Mouse (Mus musculus) cerebellum, adult 8-10 months (tissue): ENCODE measurements around the gene Dhrs13.
"Not testable (repeated sequence)": the region's sequence is repeated elsewhere in the genome, so short reads cannot be mapped to it uniquely, and the experiment has no call there.

Source experiments
- DNase-seq: peaks from one replicate; pipeline ENCODE4 v3.0.0; 2022

Dhrs13 gene

DNA sequence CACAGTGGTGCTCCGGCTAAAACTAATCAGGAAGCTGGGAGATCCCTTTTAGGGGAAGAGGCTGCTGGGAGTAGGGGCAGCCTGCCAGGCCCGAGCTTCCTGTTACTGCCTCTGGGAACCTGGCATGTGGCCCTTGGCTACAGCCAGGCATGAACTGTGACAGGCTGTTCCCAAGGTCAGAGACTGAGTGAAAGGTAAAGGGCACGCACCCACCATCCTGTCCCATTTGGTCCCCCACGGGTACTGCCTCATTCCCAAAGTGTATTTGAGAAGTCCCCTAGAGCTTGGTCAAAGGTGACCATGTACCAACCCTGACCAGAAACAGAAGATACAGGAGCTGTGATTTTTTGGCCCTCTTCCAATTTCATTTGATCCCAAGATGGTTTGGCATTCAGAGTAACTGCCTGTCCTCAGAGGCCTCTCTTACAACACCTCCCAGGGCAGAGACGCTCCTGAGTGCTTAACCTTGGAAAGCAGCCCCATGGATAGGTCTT, 12.7 kb downstream of the Dhrs13 start:
- peak; percentile 84 for DNase-seq

DNA sequence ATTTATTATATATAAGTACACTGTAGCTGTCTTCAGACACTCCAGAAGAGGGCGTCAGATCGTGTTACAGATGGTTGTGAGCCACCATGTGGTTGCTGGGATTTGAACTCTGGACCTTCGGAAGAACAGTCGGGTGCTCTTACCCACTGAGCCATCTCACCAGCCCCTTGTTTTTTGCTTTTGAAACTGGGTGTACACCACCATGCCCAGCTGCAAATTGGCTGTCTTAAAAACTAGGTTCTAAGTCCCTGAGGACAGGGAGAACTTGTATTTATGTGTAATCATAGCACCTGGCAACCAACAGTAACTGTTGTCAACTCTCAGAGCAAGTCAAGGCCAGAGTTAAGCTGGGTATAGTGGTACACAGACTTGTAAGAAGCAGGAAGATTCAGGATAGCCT, 16.6 kb downstream of the Dhrs13 start:
- DNase-seq, result not testable (repeated sequence)

DNA sequence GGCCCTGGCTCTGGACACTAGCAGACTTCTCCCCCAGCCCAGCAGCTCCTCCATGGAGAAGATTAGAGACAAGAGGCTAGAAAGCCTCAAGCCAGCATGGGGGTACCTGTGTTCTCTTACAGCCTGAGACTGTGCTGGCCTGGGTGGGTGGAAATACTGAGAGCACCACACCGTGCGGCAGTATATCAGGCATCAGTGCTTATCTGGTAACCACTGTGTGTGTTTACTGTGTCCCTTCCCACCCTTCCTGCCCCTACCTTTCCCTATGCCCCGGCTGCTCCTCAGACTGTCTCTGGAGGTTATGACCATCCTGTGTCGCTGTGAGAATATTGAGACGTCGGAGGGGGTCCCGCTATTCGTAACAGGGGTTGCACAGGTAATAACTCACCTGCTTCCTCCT, 21.0 kb downstream of the Dhrs13 start:
- no peak for DNase-seq

DNA sequence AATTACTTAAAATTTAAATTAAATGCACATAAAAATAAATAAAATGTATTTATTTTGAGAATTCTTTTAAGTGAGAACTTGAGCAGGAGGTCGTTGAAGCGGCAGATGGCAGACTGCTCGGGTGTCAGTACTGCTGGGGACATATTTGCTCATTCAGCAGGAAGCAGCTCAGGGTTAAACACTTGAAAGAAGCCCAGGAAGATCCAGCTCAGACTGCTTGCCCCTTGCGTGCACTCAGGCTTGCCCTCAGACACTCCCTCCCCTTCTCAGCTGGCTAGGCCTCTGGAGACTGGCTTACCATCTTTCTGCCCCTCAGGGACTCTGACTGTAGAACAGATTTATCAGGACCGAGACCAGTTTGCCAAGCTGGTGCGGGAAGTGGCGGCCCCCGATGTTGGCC, 24.9 kb downstream of the Dhrs13 start:
- no peak for DNase-seq

DNA sequence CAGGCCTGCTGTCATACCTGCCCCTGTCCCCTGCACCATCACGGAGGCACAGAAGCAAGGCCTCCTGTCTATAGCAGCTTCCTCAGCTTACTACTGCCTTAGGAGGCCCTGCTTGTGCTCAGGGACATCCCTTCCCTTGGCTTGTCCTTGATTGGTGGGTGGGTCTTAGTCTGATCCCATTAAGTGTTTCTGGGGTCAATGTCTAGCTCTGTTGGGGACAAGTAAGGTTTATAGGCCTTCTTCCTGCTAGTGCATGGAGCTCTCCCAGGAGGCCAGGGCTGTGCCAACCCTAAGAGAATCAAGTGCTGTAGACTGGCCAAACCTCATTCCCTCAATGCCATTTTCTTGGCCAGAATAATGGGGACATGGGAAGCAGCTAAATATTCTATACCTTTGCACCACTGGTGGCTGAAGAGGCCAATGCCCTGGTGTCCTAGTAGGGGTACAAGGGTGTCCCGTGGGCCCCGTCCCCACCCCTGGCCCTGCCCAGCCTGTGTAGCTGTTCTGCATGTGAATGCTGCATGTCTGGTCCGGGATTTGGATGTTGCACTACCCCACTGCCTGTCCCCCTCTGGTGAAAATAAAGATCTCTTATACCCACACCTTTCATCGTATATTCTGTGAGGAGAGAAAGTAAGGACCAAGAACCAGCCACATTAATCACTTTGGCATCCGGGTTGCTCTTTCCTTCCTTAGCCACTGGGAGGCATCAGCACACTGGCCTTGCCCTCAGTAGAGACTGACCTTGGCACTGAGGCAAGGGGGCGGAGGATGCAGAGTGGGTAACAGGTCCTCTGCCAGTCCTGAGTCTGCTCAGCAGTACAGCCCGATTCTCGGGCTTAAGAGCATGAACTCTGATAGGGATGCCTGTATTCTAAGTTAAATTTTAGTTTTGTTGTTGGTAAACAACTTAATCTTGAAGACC, 28.0 kb downstream of the Dhrs13 start:
- peak; percentile 46 for DNase-seq

DNA sequence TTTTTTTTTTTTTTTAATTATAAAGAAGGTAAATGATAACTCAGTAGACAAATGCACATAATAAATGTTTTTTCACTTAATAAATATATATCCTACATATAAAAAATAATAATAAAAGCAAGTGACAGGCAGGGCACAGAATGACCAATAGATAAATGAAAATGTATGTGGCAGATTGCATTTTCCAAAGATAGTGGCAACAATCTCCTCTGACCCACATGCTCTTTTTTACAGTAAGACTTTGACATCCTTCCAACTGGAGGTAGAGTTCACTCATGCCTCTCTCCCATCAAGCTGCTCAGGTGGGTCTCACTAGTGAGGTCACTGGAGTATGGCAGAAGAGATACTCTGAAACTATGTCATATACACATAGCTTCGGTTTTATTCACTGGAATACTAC, 30.5 kb downstream of the Dhrs13 start:
- no peak for DNase-seq

DNA sequence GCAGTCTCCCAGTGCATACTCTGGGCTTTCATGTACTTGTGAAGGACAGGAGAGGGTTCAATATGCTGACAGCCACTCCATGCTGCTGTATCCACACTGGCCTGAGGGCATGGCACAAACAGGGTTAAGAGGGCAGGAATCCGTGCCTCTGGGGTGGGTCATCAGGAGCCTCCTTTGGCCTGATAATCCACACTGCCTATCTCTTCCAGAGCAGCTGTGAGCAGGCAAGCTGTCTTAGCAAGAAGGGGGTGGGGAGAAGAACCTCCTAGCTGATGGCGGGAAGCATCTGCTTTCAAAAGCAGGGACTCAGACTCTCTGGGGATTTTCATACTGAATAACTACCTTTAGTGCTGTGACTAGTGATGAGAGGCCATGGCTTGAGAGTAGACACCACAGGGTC, 33.8 kb downstream of the Dhrs13 start:
- no peak for DNase-seq

DNA sequence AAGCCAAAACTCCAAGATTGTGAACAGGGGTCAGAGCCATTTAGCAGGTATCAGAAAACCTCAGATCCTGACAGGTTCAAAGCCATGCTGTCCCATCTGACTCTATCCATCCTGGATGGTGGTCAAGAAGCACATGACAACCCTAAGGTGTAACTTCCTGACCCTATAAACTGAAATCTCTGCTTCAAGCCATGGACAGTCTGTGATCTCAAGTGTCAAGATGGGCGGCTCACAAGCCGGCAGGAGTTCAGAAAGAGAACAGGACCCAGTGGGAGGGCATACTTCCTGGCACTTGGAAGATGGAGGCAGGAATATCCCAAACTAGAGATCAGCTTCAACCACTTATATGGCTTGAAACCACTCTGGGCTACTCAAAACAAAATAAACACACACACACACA, 34.6 kb downstream of the Dhrs13 start:
- no peak for DNase-seq

DNA sequence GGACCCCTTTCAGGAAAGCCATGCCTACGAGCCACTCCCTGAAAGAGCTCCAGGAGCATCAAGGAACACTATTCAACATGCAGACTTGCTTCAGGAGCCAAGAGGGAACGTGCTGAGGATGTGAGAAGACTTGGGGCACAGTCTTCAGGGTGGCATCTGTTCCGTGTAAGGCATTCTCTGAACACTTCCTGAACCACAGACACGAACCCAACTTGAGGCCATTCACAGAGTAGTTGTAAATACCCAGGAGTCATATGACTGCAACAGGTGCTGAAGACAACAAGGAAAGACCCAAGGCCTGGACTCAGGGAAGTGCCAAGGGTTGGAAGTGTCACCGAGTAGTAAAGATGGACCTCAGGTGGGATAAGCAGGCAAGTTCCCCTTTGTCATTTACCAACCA, 35.5 kb downstream of the Dhrs13 start:
- no peak for DNase-seq

DNA sequence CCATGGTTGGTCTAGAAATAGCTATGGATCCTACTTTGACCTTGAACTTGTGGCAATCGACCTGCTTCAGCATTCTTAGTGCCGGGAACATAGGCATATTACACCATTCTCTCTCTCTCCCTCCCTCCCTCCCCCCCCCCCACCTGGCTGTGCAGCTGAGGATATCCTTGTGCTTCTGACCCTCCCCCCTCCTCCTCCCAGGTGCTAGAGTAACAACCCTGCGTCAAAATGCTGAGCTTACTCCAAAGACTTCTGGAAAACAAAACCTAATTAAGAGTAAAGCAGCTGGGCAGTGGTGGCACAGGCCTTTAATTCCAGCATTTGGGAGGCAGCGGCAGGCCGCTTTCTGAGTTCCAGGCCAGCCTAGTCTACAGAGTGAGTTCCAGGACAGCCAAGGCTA, 37.0 kb downstream of the Dhrs13 start:
- DNase-seq, result no peak

DNA sequence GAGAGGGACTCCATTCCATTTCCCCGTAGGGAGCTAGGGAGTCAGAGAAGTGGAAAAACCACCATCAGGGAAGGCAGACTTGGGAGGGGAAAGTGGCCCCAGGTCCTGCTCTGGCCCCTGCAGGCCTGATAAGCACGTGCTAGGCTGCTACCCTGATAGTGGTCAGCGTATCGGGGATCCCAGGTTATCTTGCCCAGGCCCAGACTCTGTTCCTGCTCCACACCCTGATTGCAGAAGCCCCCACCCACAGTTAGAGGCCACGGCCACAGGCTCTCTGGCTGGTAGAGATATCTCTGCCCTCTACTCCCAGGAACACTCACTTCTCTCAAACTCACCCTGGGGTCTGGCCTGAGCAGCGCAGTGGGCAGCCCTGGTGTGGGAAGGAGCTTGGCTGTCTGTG, 37.6 kb downstream of the Dhrs13 start:
- no peak for DNase-seq

DNA sequence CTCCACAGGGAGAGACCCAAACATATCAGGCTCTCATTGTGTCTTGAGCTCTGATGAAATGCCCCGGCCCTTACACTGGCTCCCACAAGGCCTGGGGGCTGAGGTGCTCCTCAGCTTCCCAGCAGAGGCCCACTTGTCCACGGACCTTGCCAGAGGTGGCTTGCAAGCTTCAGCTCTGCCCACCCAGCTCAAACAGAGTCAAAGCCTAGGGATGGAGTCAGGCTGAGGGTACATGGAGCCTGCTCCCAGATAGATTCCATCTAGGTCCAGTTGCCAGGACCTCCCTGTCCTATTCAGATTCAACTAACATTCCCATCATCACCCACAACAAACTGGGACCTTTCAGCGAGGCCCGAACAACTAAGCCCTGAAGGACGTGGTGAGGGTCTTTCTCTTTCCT, 39.9 kb downstream of the Dhrs13 start:
- no peak for DNase-seq

DNA sequence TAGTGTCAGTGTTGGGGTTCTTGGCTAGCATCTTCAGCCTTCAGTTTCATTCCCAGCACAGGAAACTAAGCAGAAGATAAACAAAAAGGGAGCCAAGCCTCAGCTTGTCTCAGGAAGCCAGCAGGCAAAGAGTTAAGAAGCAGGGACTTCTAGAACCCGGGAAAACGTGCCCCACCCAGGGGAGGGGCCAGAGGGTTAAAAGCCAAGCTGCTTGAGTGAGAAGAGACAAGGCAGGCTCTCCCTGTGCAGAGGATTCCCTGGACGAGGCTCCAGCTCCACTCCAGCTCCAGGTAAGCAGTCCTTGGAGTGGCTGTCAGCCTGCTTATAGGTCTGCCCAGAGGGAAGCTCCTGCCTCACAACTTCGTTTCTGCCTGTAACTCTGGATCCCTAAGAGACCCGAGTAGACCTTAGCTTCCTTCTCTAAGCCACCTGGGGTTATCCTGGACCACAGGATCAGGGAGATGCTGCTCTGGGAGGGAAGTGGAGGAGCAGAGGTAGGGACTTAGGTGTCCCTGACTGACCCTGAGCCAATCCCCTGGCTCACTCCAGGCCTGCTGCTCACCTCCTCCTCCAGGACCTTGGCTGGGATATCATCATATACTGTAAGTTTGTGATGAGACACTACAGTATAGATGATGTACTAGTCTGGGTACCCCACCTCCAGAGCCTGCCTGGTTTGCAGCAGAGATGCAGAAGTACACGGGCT, 40.5 kb downstream of the Dhrs13 start:
- DNase-seq, result no peak

DNA sequence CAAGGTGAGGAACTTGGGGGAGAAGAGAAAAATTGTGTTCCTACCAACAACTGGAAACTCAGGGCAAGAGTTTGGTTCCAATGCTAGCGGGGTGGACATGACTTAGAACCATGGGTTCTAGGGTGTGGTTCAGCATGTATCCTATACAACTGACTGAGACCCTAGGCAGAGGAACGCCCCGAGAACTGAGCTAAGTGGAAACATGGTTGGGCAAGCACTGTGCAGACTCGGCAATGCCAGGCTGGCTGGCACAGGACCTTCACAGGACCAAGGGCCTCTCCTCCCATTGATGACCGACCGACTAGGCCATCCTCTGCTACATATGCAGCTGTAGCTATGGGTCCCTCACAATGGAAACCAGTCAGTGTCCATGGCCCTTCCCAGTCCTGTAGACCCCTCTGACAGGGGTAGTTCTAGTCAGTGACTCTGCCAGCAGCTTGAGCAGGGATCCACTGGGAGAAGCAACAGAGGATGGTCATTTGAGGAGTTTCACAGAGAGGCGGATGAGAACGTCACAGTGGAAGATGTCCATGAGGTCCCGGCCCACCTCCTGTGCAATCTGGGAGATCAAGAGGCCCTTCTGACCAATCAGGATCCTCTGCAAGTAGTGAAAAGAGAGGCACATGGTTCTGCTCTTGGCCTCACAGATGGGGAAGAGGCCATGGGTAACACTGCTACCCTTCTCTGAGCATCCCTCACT, 41.6 kb downstream of the Dhrs13 start:
- DNase-seq, result no peak

DNA sequence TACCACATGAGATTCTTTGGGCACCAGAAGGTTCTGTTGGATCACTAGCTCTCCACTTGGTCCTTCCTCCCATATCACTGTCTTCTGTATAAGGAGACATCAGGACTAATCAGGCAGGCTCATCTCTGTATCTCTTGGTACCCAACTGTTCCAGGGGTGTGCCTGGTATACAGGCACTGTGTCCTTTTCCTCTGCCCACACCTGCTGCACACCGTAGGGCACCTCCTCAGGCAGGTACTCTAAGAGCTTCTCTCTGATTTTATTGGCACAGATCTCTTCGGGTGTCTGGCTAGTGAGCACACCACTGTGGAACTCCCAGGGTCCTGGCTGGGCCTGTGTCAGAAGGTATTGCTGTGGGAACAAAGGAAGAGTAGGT, 42.2 kb downstream of the Dhrs13 start:
- DNase-seq, result no peak

DNA sequence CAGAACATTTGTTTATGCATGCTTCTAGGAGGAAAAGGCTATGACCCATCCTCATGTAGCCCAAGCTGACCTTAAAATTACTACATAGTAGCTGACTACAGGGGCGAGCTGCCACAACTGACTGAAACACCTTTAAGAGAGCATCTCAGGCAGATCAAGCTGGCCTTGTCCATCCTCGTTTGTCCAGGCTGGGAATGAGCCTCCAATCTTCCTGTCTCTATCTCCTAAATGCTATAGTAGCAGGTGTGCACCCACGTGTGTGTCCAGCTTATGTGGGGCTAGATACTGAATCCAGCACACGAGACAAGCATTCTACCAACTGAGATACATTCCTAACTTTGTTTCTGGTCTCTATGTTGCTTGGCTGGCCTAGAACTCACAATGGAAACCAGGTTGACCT, 42.6 kb downstream of the Dhrs13 start:
- no peak for DNase-seq

DNA sequence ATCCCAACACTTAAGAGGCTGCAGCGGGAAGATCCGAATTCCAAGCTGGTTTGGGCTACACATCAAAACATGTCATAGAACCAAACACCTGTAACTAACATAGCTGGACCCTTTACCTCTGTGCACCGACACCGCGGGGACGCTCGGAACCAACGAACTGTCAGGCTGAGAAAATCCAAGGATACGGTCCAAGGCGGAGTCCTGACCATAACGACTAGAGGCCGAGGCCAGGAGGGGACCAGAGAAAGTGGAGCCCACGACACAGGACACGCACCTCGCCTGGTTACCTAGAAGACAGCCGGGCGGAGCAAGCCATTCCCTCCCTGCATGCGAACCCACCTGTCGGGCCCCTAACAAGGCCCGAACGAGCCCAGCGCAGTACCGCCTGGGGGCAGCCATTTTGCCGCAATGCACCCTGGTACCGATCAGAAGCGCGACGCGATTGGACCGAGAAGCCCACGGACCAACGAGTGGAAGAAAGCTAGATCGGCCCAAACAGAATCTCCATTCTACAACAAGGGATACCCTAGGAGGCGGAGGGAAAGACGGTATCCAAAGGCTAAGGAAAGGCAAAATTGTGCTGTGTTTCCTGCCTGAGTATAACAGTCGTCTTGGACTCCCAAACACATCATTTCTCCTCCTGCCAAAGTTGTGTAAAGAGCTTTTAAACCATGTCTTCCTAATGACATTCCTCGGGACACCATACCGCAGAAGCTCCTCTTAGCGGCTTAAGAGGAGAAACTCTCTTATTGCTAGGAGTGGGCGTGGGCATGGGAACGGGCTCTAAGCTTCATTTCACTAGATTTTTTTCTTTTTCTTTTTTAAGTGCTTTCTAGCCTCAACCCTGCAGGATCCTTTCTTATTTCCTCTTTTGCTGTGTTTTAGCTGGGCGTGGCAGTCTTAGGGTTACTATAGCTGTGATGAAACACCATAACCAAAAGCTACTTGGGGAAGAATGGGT, 48.2 kb downstream of the Dhrs13 start, which contains the start of gene Eral1:
Gene Eral1 (minus strand): TSS at position 423 of the 961 bp plus-strand sequence.
- DNase-seq, result peak; percentile 80

DNA sequence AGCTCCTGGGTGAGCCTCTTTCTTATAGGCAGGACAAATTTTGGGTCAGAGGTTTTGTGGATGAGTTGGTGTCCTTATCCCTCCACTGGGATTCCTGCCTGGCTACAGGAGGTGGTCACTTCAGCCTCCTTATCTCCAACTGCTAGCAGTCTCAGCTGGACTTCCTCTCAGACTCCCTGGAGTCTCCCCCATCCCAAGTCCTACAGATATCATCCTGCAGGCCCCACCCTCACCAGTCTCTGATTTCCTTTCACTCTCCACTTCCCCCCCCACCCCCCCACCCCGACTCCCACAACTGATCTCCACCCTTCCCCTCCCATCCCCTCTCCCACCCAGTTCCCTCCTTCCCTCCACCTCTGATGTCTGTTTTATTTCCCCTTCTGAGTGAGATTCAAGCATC, 51.5 kb downstream of the Dhrs13 start:
- no peak for DNase-seq

DNA sequence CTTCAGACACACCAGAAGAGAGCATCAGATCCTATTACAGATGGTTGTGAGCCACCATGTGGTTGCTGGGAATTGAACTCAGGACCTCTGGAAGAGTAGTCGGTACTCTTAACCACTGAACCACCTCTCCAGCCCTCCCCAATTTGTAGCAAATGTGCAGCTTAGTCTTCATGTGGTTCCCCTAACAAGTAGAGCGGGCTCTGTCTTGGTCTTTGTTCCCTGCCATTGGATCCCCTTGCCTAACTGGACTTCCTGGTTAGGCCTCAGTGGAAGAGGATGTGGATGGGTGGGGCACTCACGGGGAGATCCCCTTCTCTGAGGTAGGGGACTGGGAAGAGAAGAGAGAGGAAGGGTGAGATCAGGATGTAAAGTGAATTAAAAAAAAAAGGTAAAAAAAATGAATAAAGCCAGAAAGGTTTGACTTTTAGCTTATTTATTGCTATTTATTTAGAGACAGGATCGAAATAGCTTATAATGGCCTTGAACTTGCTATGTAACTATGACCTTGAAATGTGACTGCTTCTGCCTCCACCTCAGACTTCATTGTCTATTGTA, 54.9 kb downstream of the Dhrs13 start:
- DNase-seq, result no peak
